Mouse (Mus musculus) heart, embryonic 11.5 days (tissue): ENCODE results near the gene Haus4. TPM values are rescaled to one million over a fixed set of nuclear protein-coding genes. Genes with fewer than 3 reads are reported as not detected.

Source experiments
- ATAC-seq: fragments of 200-750 bp; cut with Nextera tagmentation; replicated peaks from 2 replicates; pipeline ENCODE4 v1.8.0; 2017; ENCODE audit warnings: moderate library complexity; ENCODE audit not compliant: insufficient number of reproducible peaks, low FRiP score, low TSS enrichment
- H3K27ac ChIP-seq: fragments of 300-500 bp; sonication (generic); 2 replicates; pipeline ENCODE4 v1.5.1; 2014; ENCODE audit warnings: mild to moderate bottlenecking, low read depth, low read length
- H3K27me3 ChIP-seq: fragments of 300-500 bp; sonication (generic); 2 replicates; pipeline ENCODE4 v1.6.1; 2014; ENCODE audit warnings: mild to moderate bottlenecking, low read length, mixed read lengths; ENCODE audit not compliant: control insufficient read depth, insufficient read depth
- H3K36me3 ChIP-seq: fragments of 300-500 bp; sonication (generic); 2 replicates; pipeline ENCODE4 v1.6.1; 2014; ENCODE audit warnings: mild to moderate bottlenecking, low read length, moderate library complexity, mixed read lengths; ENCODE audit not compliant: control insufficient read depth, insufficient read depth
- H3K4me1 ChIP-seq: fragments of 300-500 bp; sonication (generic); 2 replicates; pipeline ENCODE4 v1.6.1; 2014; ENCODE audit warnings: low read length; ENCODE audit not compliant: control insufficient read depth, insufficient read depth
- H3K4me2 ChIP-seq: fragments of 300-500 bp; sonication (generic); 2 replicates; pipeline ENCODE4 v1.6.1; 2014; ENCODE audit warnings: mild to moderate bottlenecking, moderate library complexity
- H3K4me3 ChIP-seq: fragments of 300-500 bp; sonication (generic); 2 replicates; pipeline ENCODE4 v1.5.1; 2014; ENCODE audit warnings: low read depth, low read length
- H3K9ac ChIP-seq: fragments of 300-500 bp; sonication (generic); 2 replicates; pipeline ENCODE4 v1.6.1; 2014; ENCODE audit warnings: mild to moderate bottlenecking, low read depth, low read length, moderate library complexity
- H3K9me3 ChIP-seq: fragments of 300-500 bp; sonication (generic); replicated peaks from 2 replicates; pipeline ENCODE4 v1.6.1; 2016; ENCODE audit warnings: low read length; ENCODE audit not compliant: control insufficient read depth
- WGBS: fragments of 180-500 bp; shearing (Covaris S2); extraction: QIAGEN DNeasy Blood & Tissue Kit; methylation state at CpG from one replicate; pipeline ENCODE4 v1.1.7; 2014; ENCODE audit not compliant: insufficient replicate concordance; 5-methylcytosine and 5-hydroxymethylcytosine counted together
- polyA plus RNA-seq: library from polyadenylated mRNA; unstranded; fragments of >200 nt; fragmentation: Nextera tagmentation; extraction: Ambion mirVana; gene quantifications from 2 replicates; pipeline ENCODE4 v1.2.1, GENCODE M21; 2014

The Haus4 gene
- polyA plus RNA-seq, 1 experiment from 2014 or later, result 42.8 TPM

DNA sequence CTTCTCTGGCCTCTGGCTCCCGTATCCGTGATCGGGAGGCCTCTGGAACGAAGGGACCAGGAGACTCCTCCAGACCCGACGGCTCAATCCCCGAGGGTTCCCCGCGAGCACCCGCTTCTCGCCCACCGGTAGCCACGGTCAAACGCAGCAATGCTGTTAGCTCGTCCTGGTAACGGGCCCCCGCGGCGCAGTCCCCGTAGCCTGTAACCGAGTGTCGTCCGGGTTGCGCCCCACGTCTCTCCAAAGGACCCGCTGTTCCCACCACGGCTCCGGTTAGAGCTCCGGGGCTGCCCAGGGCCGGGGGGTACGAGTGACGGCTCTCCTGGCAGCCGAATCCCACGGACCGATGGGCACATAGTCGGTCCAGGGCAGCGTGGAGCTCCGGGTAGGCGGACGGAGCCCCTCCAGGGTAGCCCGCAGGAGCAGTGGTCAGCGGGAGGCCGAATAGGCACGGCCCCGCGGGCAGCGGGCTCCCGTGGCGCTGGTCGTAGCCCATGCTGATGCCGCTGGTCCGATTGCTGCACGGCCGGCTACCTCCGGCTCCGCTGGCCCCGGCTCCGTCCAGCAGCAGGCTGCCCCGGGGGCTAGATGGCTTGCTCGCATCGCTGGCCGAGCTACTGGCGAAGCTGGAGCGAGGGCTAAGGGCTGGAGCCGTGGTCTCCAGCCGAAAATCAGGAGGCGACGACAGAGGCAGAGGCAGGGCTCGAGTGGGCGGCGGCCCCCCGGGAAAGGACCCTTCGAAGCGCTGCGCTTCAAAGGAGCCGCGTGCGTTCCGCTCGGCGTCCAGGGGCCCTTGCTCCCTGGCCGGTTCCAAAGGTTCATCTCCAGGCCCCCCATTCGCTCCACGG lies 22.0 kb upstream of the Haus4 start:
- Histone ChIP-seq H3K4me3 (peak overlapping the region; percentile 87), H3K27me3 (no peaks in the 10 kb centered on the region), H3K27ac (peak overlapping the region; percentile 93), H3K4me1 (peaks cover 31% of the 10 kb centered on the region), H3K9ac (peak overlapping the region; percentile 95), H3K4me2 (peak overlapping the region; percentile 81), H3K9me3 (no peaks in the 10 kb centered on the region), H3K36me3 (peaks cover 1% of the 10 kb centered on the region)
- under 1% methylated on average over 84 of the region's 84 CpGs for WGBS
- ATAC-seq, result no peak

DNA sequence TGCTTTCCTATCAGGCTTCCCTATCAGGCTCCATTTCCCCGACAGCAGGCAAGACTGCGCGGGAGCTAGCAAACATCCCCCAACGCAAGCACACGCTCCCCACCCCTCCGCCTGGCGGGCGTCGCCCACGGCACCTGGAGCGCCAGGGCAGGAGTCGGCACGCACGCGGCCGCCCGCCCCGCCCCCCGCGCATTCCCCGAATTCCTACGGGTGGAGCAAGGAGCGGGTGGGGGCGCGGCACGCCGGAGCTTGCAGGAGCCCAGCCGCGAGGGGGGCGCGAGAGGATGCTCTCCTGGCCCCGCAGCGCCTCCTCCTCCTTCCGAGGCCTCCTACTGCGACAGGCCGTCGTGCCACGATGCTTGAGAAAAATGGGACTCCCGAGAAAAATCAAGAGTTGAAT lies 21.2 kb upstream of the Haus4 start:
- ATAC-seq, result no peak
- Histone ChIP-seq H3K36me3 (peaks cover 6% of the 10 kb centered on the region), H3K4me2 (peak overlapping the region; percentile 81), H3K27ac (peak overlapping the region; percentile 93), H3K9me3 (no peaks in the 10 kb centered on the region), H3K27me3 (no peaks in the 10 kb centered on the region), H3K9ac (peak overlapping the region; percentile 95), H3K4me3 (peak overlapping the region; percentile 87), H3K4me1 (peaks cover 35% of the 10 kb centered on the region)
- WGBS, result under 1% methylated on average over 34 of the region's 39 CpGs

DNA sequence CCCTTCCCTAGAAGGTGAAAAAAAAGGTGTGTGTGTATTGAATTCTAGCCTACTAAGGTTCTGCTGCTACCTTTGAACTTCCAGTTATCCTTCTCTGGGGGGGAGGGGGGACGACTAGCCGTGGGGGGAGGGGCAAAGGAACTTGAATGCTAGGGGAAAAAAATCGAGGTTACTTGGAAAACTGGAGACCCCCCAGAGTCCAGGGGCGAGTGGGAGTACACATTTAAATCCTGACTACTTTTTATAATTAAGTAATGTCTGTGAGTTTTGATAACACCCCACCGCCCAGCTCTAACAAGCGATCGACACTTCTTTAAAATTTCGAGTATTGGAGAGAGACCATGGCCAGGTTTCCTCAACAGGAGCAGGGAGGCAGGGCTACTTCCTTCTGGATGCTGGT lies 20.6 kb upstream of the Haus4 start:
- Histone ChIP-seq H3K4me1 (peaks cover 39% of the 10 kb centered on the region), H3K4me3 (peak overlapping the region; percentile 87), H3K27ac (peak overlapping the region; percentile 93), H3K9me3 (no peaks in the 10 kb centered on the region), H3K36me3 (peaks cover 8% of the 10 kb centered on the region), H3K9ac (peak overlapping the region; percentile 95), H3K27me3 (no peaks in the 10 kb centered on the region), H3K4me2 (peak overlapping the region; percentile 81)
- WGBS, result 3% methylated on average over 8 of the region's 8 CpGs
- no peak for ATAC-seq

DNA sequence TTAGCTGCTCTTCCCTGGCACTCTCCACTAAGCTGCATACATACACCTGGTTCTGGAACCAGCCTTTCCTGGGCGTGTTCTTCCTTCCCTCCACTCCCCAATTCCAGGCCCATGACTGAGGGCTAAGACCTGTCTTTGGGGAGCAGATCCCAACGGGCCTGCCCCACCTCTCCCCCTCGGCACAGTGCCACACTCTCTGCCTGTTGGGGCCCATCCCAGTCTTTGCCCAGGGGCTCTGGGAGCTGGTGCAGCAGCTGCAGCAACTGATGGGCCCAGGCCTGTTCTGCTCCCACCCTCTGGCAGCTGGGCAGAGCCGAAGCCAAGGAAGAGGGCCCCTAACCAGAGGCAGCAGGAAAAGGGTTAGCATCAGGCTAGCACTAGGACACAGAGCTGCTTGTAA lies 19.8 kb upstream of the Haus4 start:
- Histone ChIP-seq H3K36me3 (peaks cover 10% of the 10 kb centered on the region), H3K9ac (peak overlapping the region; percentile 95), H3K4me2 (peak overlapping the region; percentile 81), H3K4me1 (peaks cover 46% of the 10 kb centered on the region), H3K27me3 (no peaks in the 10 kb centered on the region), H3K27ac (peak overlapping the region; percentile 93), H3K4me3 (peak overlapping the region; percentile 87), H3K9me3 (no peaks in the 10 kb centered on the region)
- no peak for ATAC-seq
- WGBS, result 20% methylated on average over 4 of the region's 4 CpGs

DNA sequence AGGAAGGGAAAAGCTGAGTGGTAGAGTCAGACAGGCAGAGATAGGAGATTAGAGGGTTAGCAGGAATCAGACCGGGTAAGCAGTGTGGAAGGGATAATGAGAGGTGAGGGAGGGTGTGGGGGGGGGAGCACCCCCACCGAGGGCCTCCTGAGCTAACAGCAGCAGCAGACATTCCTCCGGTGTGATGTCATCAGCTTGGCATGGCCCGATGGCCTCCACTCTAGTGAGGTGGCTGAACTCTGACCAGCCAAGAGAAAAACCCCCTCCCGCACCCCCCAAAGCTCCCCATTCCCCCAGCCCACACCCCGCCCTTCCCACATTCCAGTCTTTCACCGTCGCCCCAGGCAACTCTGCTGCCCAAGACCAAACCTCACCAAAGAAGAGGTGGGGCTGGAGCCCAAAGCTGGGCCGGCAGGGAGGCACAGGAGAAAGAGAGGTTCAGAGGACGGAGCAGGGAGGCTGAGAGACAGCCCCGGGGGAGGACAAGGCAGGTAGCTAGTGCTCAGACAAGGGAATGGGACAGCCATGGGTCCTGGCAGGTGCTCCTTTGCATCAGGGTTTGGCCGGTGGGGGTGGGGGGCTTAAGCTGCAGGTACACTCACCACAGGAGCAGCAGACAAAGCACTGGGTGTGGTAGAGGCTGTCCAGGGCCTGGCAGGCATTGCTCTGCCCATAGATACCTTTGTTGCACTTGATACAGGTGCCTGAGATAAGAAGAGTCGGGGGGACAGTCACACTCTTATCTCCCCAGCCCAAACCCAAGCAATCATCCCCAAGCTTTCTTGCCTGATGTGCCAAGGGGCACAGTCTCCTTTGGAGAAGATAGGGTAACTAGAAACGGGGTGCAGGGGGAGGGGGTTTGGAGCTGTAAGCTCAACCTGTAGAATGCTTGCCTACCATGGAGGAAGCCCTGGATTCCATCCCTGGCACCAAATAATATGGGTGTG lies 18.6 kb upstream of the Haus4 start:
- H3K4me1 ChIP-seq, result peaks cover 48% of the 10 kb centered on the region
- H3K9me3 ChIP-seq, result no peaks in the 10 kb centered on the region
- H3K4me2 ChIP-seq, result peak overlapping the region; percentile 81
- 9% methylated on average over 13 of the region's 14 CpGs for WGBS
- peak overlapping the region; percentile 93 for H3K27ac ChIP-seq
- peak; percentile 29 for ATAC-seq
- H3K4me3 ChIP-seq, result peak overlapping the region; percentile 87
- no peaks in the 10 kb centered on the region for H3K27me3 ChIP-seq
- peak overlapping the region; percentile 95 for H3K9ac ChIP-seq
- H3K36me3 ChIP-seq, result peaks cover 18% of the 10 kb centered on the region

DNA sequence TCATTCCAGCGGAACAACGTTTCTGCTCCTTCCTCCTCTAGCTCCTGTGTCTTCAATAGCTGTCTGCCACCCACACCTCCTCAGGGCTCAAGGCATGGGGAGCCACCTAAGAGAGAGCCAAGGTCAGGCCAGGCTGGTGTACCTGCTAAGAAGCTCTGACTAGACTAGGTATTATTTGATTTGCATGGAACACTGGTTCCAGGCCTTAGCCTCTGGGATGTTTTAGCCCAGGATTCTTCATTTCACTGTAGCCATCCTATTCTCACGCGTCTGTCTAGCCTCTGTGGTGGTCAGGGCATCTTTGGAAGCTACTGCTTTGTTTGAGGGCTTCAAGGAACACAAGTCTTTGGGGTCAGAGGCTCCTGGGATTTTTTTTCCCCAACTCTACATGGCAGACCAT lies 17.7 kb upstream of the Haus4 start:
- peaks cover 19% of the 10 kb centered on the region for H3K36me3 ChIP-seq
- WGBS, result 64% methylated on average over 4 of the region's 4 CpGs
- H3K4me3 ChIP-seq, result 0 out of 2 replicates have a peak overlapping the region, but pooled peaks have one; percentile 87
- H3K27ac ChIP-seq, result peak overlapping the region; percentile 93
- no peak for ATAC-seq
- peaks cover 48% of the 10 kb centered on the region for H3K4me1 ChIP-seq
- H3K4me2 ChIP-seq, result peak overlapping the region; percentile 81
- H3K9ac ChIP-seq, result peak overlapping the region; percentile 47
- no peaks in the 10 kb centered on the region for H3K27me3 ChIP-seq
- no peaks in the 10 kb centered on the region for H3K9me3 ChIP-seq

DNA sequence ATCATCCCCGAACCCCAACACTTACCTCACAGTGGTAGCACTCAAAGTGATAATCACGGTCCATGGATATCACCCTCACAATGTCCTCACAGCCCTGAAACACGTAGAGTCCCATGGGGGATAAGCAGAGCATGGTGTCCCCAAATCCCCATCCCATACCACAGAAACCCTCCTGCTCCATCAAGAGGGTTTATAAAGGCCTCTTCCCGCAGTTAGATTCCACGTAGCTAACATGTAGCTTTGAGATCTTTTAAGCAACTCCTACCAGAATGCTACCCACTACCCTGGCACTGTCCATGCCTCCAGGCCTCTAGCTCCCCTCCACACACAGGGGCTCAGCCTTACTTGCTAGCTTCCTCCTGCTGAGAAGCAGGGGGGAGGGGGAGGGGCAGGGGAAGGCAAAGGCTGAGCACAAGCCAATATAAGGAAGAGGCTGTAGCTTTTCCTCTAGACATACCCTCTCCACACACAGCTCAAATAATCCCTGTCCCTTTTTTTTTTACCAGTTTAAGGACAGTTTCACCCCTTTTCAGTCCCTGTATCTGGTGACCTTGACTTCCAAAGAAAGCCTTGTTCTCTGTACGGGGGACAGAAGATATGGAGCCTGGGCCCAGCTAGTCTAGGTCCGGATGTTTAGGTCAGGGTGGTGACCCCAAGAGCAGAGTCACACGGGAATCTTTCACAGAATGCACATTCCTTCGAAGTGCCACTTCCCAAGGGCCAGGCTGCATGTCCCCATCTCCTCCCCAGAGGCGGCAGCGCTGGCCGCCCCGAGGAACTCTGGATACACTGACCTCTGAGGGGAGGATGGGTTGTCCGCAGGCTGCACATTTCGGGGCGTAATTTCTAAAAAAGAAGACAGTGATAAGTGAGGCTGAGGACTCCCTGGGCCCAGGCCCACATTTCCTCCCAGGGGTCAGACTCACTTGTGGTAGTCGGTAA lies 15.3 kb upstream of the Haus4 start:
- Histone ChIP-seq H3K4me1 (peaks cover 48% of the 10 kb centered on the region), H3K9ac (peak overlapping the region; percentile 29; the same call in 1 of the 2 replicates)
- WGBS, result 50% methylated on average over 17 of the region's 17 CpGs

More for the DNA sequence above, 15.3 kb upstream of the Haus4 start:
- no peak for ATAC-seq
- peaks cover 19% of the 10 kb centered on the region for H3K36me3 ChIP-seq
- peak overlapping the region; percentile 1; the same call in 1 of the 2 replicates for H3K4me2 ChIP-seq
- H3K4me3 ChIP-seq, result no peak overlapping the region
- H3K9me3 ChIP-seq, result no peaks in the 10 kb centered on the region
- H3K27me3 ChIP-seq, result no peaks in the 10 kb centered on the region
- H3K27ac ChIP-seq, result peak overlapping the region; percentile 37
